Mouse (Mus musculus): Measurements from ENCODE around the gene Eif2ak1.

Eif2ak1 gene

GRCm38 (mm10) chr5:143902111-143902510 is 84.5 kb downstream of the Eif2ak1 start:
- DNase-seq (ENCODE audit: low spot score) = no peak

GRCm38 (mm10) chr5:143903813-143904212 is 86.2 kb downstream of the Eif2ak1 start:
- no peak for DNase-seq (ENCODE audit: low spot score)

GRCm38 (mm10) chr5:143906429-143906828 is 88.8 kb downstream of the Eif2ak1 start:
- DNase-seq (ENCODE audit: low spot score) = no peak

- DNase-seq (ENCODE audit: low spot score) = peak; percentile 24
Observed at GRCm38 (mm10) chr5:143908926-143909325, 91.3 kb downstream of the Eif2ak1 start.

- DNase-seq (ENCODE audit: low spot score) = peak; percentile 99
Observed at GRCm38 (mm10) chr5:143909417-143910400, 92.1 kb downstream of the Eif2ak1 start, which contains the start of the genes Aimp2 and Pms2. Aimp2 (minus strand) TSS chr5:143909847. Pms2 (plus strand) TSS chr5:143909964.

GRCm38 (mm10) chr5:143916221-143916620 is 98.6 kb downstream of the Eif2ak1 start:
- DNase-seq (ENCODE audit: low spot score) = no peak

GRCm38 (mm10) chr5:143917418-143917817 is 99.8 kb downstream of the Eif2ak1 start:
- DNase-seq (ENCODE audit: low spot score) = peak; percentile 72

GRCm38 (mm10) chr5:143918120-143918519 is 100.5 kb downstream of the Eif2ak1 start:
- DNase-seq (ENCODE audit: low spot score) = no peak

- DNase-seq (ENCODE audit: low spot score) = no peak
Observed at GRCm38 (mm10) chr5:143924781-143925452, 107.3 kb downstream of the Eif2ak1 start.

- no peak for DNase-seq (ENCODE audit: low spot score)
Observed at GRCm38 (mm10) chr5:143927875-143928274, 110.3 kb downstream of the Eif2ak1 start, which contains the start of gene Gm42421. Gm42421 (plus strand) TSS chr5:143928175.

GRCm38 (mm10) chr5:143929291-143929690 is 111.7 kb downstream of the Eif2ak1 start:
- DNase-seq (ENCODE audit: low spot score) = no peak

GRCm38 (mm10) chr5:143930656-143931055 is 113.1 kb downstream of the Eif2ak1 start:
- DNase-seq (ENCODE audit: low spot score) = no peak

GRCm38 (mm10) chr5:143931863-143932580 is 114.4 kb downstream of the Eif2ak1 start:
- no peak for DNase-seq (ENCODE audit: low spot score)

GRCm38 (mm10) chr5:143932831-143933230 is 115.2 kb downstream of the Eif2ak1 start, which contains the start of gene Rsph10b:
Rsph10b (plus strand) TSS chr5:143933035.
- peak; percentile 54 for DNase-seq (ENCODE audit: low spot score)

- DNase-seq (ENCODE audit: low spot score) = no peak
Observed at GRCm38 (mm10) chr5:143933414-143933813, 115.8 kb downstream of the Eif2ak1 start.

- DNase-seq (ENCODE audit: low spot score) = no peak
Observed at GRCm38 (mm10) chr5:143933875-143934274, 116.3 kb downstream of the Eif2ak1 start.

- DNase-seq (ENCODE audit: low spot score) = no peak
Observed at GRCm38 (mm10) chr5:143936156-143936555, 118.6 kb downstream of the Eif2ak1 start.

- DNase-seq (ENCODE audit: low spot score) = no peak
Observed at GRCm38 (mm10) chr5:143941588-143941987, 124.0 kb downstream of the Eif2ak1 start.

- DNase-seq (ENCODE audit: low spot score) = no peak
Observed at GRCm38 (mm10) chr5:143943231-143944125, 125.9 kb downstream of the Eif2ak1 start.

GRCm38 (mm10) chr5:143948361-143948760 is 130.8 kb downstream of the Eif2ak1 start:
- DNase-seq (ENCODE audit: low spot score) = no peak

GRCm38 (mm10) chr5:143950016-143950415 is 132.4 kb downstream of the Eif2ak1 start:
- no peak for DNase-seq (ENCODE audit: low spot score)

All from embryo, embryonic 10.5 days (tissue).